Mouse (Mus musculus): ENCODE measurements around the gene Ctsl. TPM values are rescaled to one million over a fixed set of nuclear protein-coding genes. Genes with fewer than 3 reads are reported as not detected.

Ctsl gene
- total RNA-seq, 2 experiments from 2014 or later, result 12.5 to 17.6 TPM

- ATAC-seq (replicated peaks; ENCODE audit: low FRiP score, poor library complexity, severe bottlenecking), result no peak
Observed at GRCm38 (mm10) chr13:64376472-64376871, 5.8 kb upstream of the Ctsl start.

GRCm38 (mm10) chr13:64375160-64375559 lies 4.5 kb upstream of the Ctsl start:
- no peak for ATAC-seq (replicated peaks; ENCODE audit: low FRiP score, poor library complexity, severe bottlenecking)

GRCm38 (mm10) chr13:64373695-64374094 lies 3.0 kb upstream of the Ctsl start:
- ATAC-seq (replicated peaks; ENCODE audit: low FRiP score, poor library complexity, severe bottlenecking), result no peak

- ATAC-seq (replicated peaks; ENCODE audit: low FRiP score, poor library complexity, severe bottlenecking), result no peak
Observed at GRCm38 (mm10) chr13:64369805-64370172, 901 bp downstream of the Ctsl start.

GRCm38 (mm10) chr13:64368596-64368995 lies 2.1 kb downstream of the Ctsl start:
- no peak for ATAC-seq (replicated peaks; ENCODE audit: low FRiP score, poor library complexity, severe bottlenecking)

- no peak for ATAC-seq (replicated peaks; ENCODE audit: low FRiP score, poor library complexity, severe bottlenecking)
Observed at GRCm38 (mm10) chr13:64367615-64368014, 3.1 kb downstream of the Ctsl start.

GRCm38 (mm10) chr13:64365326-64365725 lies 5.4 kb downstream of the Ctsl start:
- ATAC-seq (replicated peaks; ENCODE audit: low FRiP score, poor library complexity, severe bottlenecking), result no peak

GRCm38 (mm10) chr13:64364258-64364657 lies 6.4 kb downstream of the Ctsl start:
- ATAC-seq (replicated peaks; ENCODE audit: low FRiP score, poor library complexity, severe bottlenecking), result peak; percentile 85

GRCm38 (mm10) chr13:64362139-64362538 lies 8.6 kb downstream of the Ctsl start:
- no peak for ATAC-seq (replicated peaks; ENCODE audit: low FRiP score, poor library complexity, severe bottlenecking)

GRCm38 (mm10) chr13:64361020-64361419 lies 9.7 kb downstream of the Ctsl start:
- ATAC-seq (replicated peaks; ENCODE audit: low FRiP score, poor library complexity, severe bottlenecking), result no peak

GRCm38 (mm10) chr13:64359702-64360101 lies 11.0 kb downstream of the Ctsl start:
- ATAC-seq (replicated peaks; ENCODE audit: low FRiP score, poor library complexity, severe bottlenecking), result no peak

- no peak for ATAC-seq (replicated peaks; ENCODE audit: low FRiP score, poor library complexity, severe bottlenecking)
Observed at GRCm38 (mm10) chr13:64358476-64358875, 12.2 kb downstream of the Ctsl start.

- ATAC-seq (replicated peaks; ENCODE audit: low FRiP score, poor library complexity, severe bottlenecking), result no peak
Observed at GRCm38 (mm10) chr13:64357389-64357788, 13.3 kb downstream of the Ctsl start.

GRCm38 (mm10) chr13:64349474-64349873 lies 21.2 kb downstream of the Ctsl start:
- ATAC-seq (replicated peaks; ENCODE audit: low FRiP score, poor library complexity, severe bottlenecking), result no peak

- no peak for ATAC-seq (replicated peaks; ENCODE audit: low FRiP score, poor library complexity, severe bottlenecking)
Observed at GRCm38 (mm10) chr13:64344082-64344501, 26.6 kb downstream of the Ctsl start.

- ATAC-seq (replicated peaks; ENCODE audit: low FRiP score, poor library complexity, severe bottlenecking), result no peak; the same call in 1 of the 2 replicates
Observed at GRCm38 (mm10) chr13:64343598-64343997, 27.1 kb downstream of the Ctsl start.

GRCm38 (mm10) chr13:64335546-64336132 lies 35.1 kb downstream of the Ctsl start:
- ATAC-seq (replicated peaks; ENCODE audit: low FRiP score, poor library complexity, severe bottlenecking), result no peak

GRCm38 (mm10) chr13:64333102-64333501 lies 37.6 kb downstream of the Ctsl start:
- no peak for ATAC-seq (replicated peaks; ENCODE audit: low FRiP score, poor library complexity, severe bottlenecking)

- no peak for ATAC-seq (replicated peaks; ENCODE audit: low FRiP score, poor library complexity, severe bottlenecking)
Observed at GRCm38 (mm10) chr13:64332321-64332720, 38.4 kb downstream of the Ctsl start.

GRCm38 (mm10) chr13:64322561-64323281 lies 48.0 kb downstream of the Ctsl start:
- ATAC-seq (replicated peaks; ENCODE audit: low FRiP score, poor library complexity, severe bottlenecking), result no peak

- no peak for ATAC-seq (replicated peaks; ENCODE audit: low FRiP score, poor library complexity, severe bottlenecking)
Observed at GRCm38 (mm10) chr13:64320334-64320733, 50.4 kb downstream of the Ctsl start.

- no peak for ATAC-seq (replicated peaks; ENCODE audit: low FRiP score, poor library complexity, severe bottlenecking)
Observed at GRCm38 (mm10) chr13:64319782-64320181, 50.9 kb downstream of the Ctsl start.

Measured in erythroblast, adult 5-6 weeks (primary cell).